Mouse (Mus musculus): ENCODE results near the gene Golph3l. TPM values are rescaled to one million over a fixed set of nuclear protein-coding genes. Genes with fewer than 3 reads are reported as not detected.
"Not testable (repeated sequence)": the region's sequence is repeated elsewhere in the genome, so short reads cannot be mapped to it uniquely, and the experiment has no call there.

The Golph3l gene
- total RNA-seq, 1 experiment: 16.2 TPM

GRCm38 (mm10) chr3:95618511-95618910, 29.8 kb downstream of the Golph3l start:
- Histone ChIP-seq H3K27ac (ENCODE audit: insufficient read depth, low read depth, low read length, poor library complexity, severe bottlenecking) (no peak overlapping the region), H3K36me3 (ENCODE audit: control insufficient read depth, insufficient read depth, low read length, poor library complexity, severe bottlenecking) (peaks cover 7% of the 10 kb centered on the region), H3K9me3 (ENCODE audit: control insufficient read depth, insufficient read depth, low read depth, low read length) (no peaks in the 10 kb centered on the region), H3K9ac (ENCODE audit: insufficient read depth, low read depth, low read length, poor library complexity, severe bottlenecking) (no peak overlapping the region), H3K4me1 (ENCODE audit: control insufficient read depth in 2 of 2, insufficient read depth in 2 of 2, low read length in 2 of 2, poor library complexity in 1 of 2) (peaks cover 0 to 3% of the 10 kb centered on the region in 2 experiments; a peak in 1 of 4 replicates), H3K4me3 (ENCODE audit: insufficient read depth in 1 of 2, low read depth in 1 of 2, low read length in 2 of 2, poor library complexity in 1 of 2, severe bottlenecking in 1 of 2) (no peak overlapping the region)
- TF ChIP-seq CHD2 (IDR thresholded peaks at IDR 0.05; ENCODE audit: low read depth, low read length) (no peak), HCFC1 (IDR thresholded peaks at IDR 0.05; ENCODE audit: borderline replicate concordance, insufficient read depth, low read length) (no peak), ZC3H11A (IDR thresholded peaks at IDR 0.05; ENCODE audit: borderline replicate concordance, low read depth, low read length) (no peak), MAFK (IDR thresholded peaks at IDR 0.05; ENCODE audit: insufficient read depth, low read depth, low read length) (no peak), ZNF384 (IDR thresholded peaks at IDR 0.05; ENCODE audit: low read depth, low read length) (no peak)
- in situ Hi-C loops (cut with MboI; ENCODE audit: low sequenced_read_pairs in 2 of 2, unreplicated experiment in 2 of 2): no loop called here
- no peak for DNase-seq (ENCODE audit: low read depth, low spot score)

DNA sequence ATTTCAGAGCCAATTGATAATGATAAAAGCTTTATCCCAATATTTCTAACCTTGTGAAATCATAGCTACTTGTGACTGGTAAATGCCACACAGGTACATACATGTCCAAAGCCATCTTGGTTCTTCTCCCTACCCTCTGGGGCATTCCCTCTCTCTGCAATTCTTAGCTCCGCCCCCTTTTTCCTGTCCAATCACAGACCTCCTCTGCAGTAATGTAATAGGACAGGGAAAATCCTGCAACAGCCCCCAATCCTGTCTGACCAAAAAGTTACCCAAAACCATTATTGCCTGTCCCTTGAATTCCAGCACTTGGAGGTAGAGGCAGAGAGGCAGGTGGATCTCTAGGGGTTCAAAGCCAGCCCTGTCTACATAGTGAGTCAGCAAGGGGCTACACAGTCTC, 32.5 kb downstream of the Golph3l start:
- Histone ChIP-seq H3K36me3 (ENCODE audit: control insufficient read depth, insufficient read depth, low read length, poor library complexity, severe bottlenecking) (peaks cover 7% of the 10 kb centered on the region), H3K9me3 (ENCODE audit: control insufficient read depth, insufficient read depth, low read depth, low read length) (no peaks in the 10 kb centered on the region), H3K4me3 (ENCODE audit: insufficient read depth in 1 of 2, low read depth in 1 of 2, low read length in 2 of 2, poor library complexity in 1 of 2, severe bottlenecking in 1 of 2) (no peak overlapping the region), H3K4me1 (ENCODE audit: control insufficient read depth in 2 of 2, insufficient read depth in 2 of 2, low read length in 2 of 2, poor library complexity in 1 of 2) (peaks cover 6% of the 10 kb centered on the region in 2 experiments; a peak in 2 of 4 replicates), H3K9ac (ENCODE audit: insufficient read depth, low read depth, low read length, poor library complexity, severe bottlenecking) (no peak overlapping the region), H3K27ac (ENCODE audit: insufficient read depth, low read depth, low read length, poor library complexity, severe bottlenecking) (no peak overlapping the region)
- TF ChIP-seq HCFC1 (IDR thresholded peaks at IDR 0.05; ENCODE audit: borderline replicate concordance, insufficient read depth, low read length): no peak
- TF ChIP-seq CHD2 (IDR thresholded peaks at IDR 0.05; ENCODE audit: low read depth, low read length): no peak
- TF ChIP-seq ZNF384 (IDR thresholded peaks at IDR 0.05; ENCODE audit: low read depth, low read length): no peak
- TF ChIP-seq ZC3H11A (IDR thresholded peaks at IDR 0.05; ENCODE audit: borderline replicate concordance, low read depth, low read length): no peak
- TF ChIP-seq MAFK (IDR thresholded peaks at IDR 0.05; ENCODE audit: insufficient read depth, low read depth, low read length): no peak
- DNase-seq (ENCODE audit: low read depth, low spot score): no peak
- in situ Hi-C loops (cut with MboI; ENCODE audit: low sequenced_read_pairs in 2 of 2, unreplicated experiment in 2 of 2): no loop called here

- Histone ChIP-seq H3K4me3 (ENCODE audit: insufficient read depth in 1 of 2, low read depth in 1 of 2, low read length in 2 of 2, poor library complexity in 1 of 2, severe bottlenecking in 1 of 2) (peak overlapping the region in 1 of 2 experiments; percentile 35; a peak in 1 of 4 replicates), H3K9ac (ENCODE audit: insufficient read depth, low read depth, low read length, poor library complexity, severe bottlenecking) (peak overlapping the region; percentile 50; the same call in 1 of the 2 replicates)
- H3K4me1 ChIP-seq (ENCODE audit: control insufficient read depth in 2 of 2, insufficient read depth in 2 of 2, low read length in 2 of 2, poor library complexity in 1 of 2); DNase-seq (ENCODE audit: low read depth, low spot score); H3K27ac ChIP-seq (ENCODE audit: insufficient read depth, low read depth, low read length, poor library complexity, severe bottlenecking); in situ Hi-C loops (cut with MboI; ENCODE audit: low sequenced_read_pairs in 2 of 2, unreplicated experiment in 2 of 2); H3K9me3 ChIP-seq (ENCODE audit: control insufficient read depth, insufficient read depth, low read depth, low read length); H3K36me3 ChIP-seq (ENCODE audit: control insufficient read depth, insufficient read depth, low read length, poor library complexity, severe bottlenecking): not testable (repeated sequence)
These were observed 33.7 kb downstream of the Golph3l start for GRCm38 (mm10) chr3:95622421-95622820.

DNA sequence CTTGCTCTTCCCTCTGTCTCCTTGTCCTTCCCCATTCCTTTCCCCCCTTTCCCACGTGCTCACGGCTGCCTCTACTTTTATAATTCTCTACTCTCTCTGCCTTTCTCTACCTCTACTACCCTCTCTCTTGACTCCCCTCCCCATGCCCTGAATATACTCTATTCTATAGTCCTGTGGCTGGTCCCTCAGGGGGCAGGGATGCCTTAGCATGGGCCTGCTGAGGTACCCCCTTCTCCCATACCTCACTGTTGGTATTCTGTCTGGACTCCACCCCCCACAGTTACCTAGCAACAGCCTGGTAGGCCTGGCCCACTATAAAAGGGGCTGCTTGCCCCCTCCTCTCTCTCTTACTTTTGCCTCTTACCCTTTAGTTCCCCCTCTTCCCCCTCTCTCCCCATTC, 34.8 kb downstream of the Golph3l start:
- in situ Hi-C loops (cut with MboI; ENCODE audit: low sequenced_read_pairs in 2 of 2, unreplicated experiment in 2 of 2): no loop called here
- Histone ChIP-seq H3K9ac (ENCODE audit: insufficient read depth, low read depth, low read length, poor library complexity, severe bottlenecking) (no peak overlapping the region), H3K4me3 (ENCODE audit: insufficient read depth in 1 of 2, low read depth in 1 of 2, low read length in 2 of 2, poor library complexity in 1 of 2, severe bottlenecking in 1 of 2) (no peak overlapping the region), H3K27ac (ENCODE audit: insufficient read depth, low read depth, low read length, poor library complexity, severe bottlenecking) (no peak overlapping the region), H3K36me3 (ENCODE audit: control insufficient read depth, insufficient read depth, low read length, poor library complexity, severe bottlenecking) (peaks cover 14% of the 10 kb centered on the region), H3K4me1 (ENCODE audit: control insufficient read depth in 2 of 2, insufficient read depth in 2 of 2, low read length in 2 of 2, poor library complexity in 1 of 2) (peaks cover 6% of the 10 kb centered on the region in 2 experiments; a peak in 2 of 4 replicates), H3K9me3 (ENCODE audit: control insufficient read depth, insufficient read depth, low read depth, low read length) (no peaks in the 10 kb centered on the region)
- no peak for DNase-seq (ENCODE audit: low read depth, low spot score)
- TF ChIP-seq ZC3H11A (IDR thresholded peaks at IDR 0.05; ENCODE audit: borderline replicate concordance, low read depth, low read length) (no peak), ZNF384 (IDR thresholded peaks at IDR 0.05; ENCODE audit: low read depth, low read length) (no peak), HCFC1 (IDR thresholded peaks at IDR 0.05; ENCODE audit: borderline replicate concordance, insufficient read depth, low read length) (no peak), CHD2 (IDR thresholded peaks at IDR 0.05; ENCODE audit: low read depth, low read length) (no peak), MAFK (IDR thresholded peaks at IDR 0.05; ENCODE audit: insufficient read depth, low read depth, low read length) (no peak)

DNA sequence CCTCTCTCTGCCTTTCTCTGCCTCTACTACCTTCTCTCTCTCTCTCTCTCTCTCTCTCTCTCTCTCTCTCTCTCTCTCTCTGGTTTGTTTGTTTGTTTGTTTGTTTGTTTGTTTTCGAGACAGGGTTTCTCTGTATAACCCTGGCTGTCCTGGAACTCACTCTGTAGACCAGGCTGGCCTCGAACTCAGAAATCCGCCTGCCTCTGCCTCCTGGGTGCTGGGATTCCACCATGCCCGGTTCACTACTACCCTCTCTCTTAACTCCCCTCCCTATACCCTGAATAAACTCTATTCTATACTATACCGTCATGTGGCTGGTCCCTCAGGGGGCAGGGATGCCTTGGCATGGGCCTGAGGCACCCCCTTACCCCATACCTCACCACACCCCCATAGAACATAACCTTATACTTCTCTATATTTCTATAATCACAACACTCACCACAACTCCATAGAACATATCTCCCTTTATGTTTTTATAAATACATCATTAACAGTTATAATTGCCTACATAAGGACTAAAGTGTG, 35.3 kb downstream of the Golph3l start:
- H3K4me1 ChIP-seq (ENCODE audit: control insufficient read depth in 2 of 2, insufficient read depth in 2 of 2, low read length in 2 of 2, poor library complexity in 1 of 2); H3K9me3 ChIP-seq (ENCODE audit: control insufficient read depth, insufficient read depth, low read depth, low read length); H3K27ac ChIP-seq (ENCODE audit: insufficient read depth, low read depth, low read length, poor library complexity, severe bottlenecking); in situ Hi-C loops (cut with MboI; ENCODE audit: low sequenced_read_pairs in 2 of 2, unreplicated experiment in 2 of 2); H3K9ac ChIP-seq (ENCODE audit: insufficient read depth, low read depth, low read length, poor library complexity, severe bottlenecking); DNase-seq (ENCODE audit: low read depth, low spot score): not testable (repeated sequence)
- Histone ChIP-seq H3K36me3 (ENCODE audit: control insufficient read depth, insufficient read depth, low read length, poor library complexity, severe bottlenecking) (peaks cover 19% of the 10 kb centered on the region), H3K4me3 (ENCODE audit: insufficient read depth in 1 of 2, low read depth in 1 of 2, low read length in 2 of 2, poor library complexity in 1 of 2, severe bottlenecking in 1 of 2) (peak overlapping the region in 1 of 2 experiments; percentile 70; a peak in 2 of 4 replicates)

All from ES-E14 (cell line).